Mouse (Mus musculus) bone marrow, adult 2 months (tissue): ENCODE measurements around the gene Acvrl1. TPM values are rescaled to one million over a fixed set of nuclear protein-coding genes. Genes with fewer than 3 reads are reported as not detected.

Source experiments
- H3K27ac ChIP-seq: fragments of 200-500 bp; 2 replicates; pipeline ENCODE4 v1.5.1; 2012; ENCODE audit warnings: low read depth, mild to moderate bottlenecking, control low read depth, inconsistent platforms, low read length; ENCODE audit not compliant: control insufficient read depth, poor library complexity, insufficient read depth
- H3K4me1 ChIP-seq: fragments of 200-500 bp; 2 replicates; pipeline ENCODE4 v1.6.1; 2011; ENCODE audit warnings: low read length; ENCODE audit not compliant: control insufficient read depth, insufficient read depth
- H3K4me3 ChIP-seq: fragments of 200-500 bp; replicated peaks from 2 replicates; pipeline ENCODE3; 2011; ENCODE audit warnings: mild to moderate bottlenecking, low read depth, low read length, control low read depth; ENCODE audit not compliant: control insufficient read depth
- CTCF ChIP-seq: fragments of 200-500 bp; IDR thresholded peaks from 2 replicates; pipeline ENCODE4 v1.5.1; 2011; ENCODE audit warnings: low read length, control low read depth; ENCODE audit not compliant: control insufficient read depth, insufficient read depth
- POLR2A ChIP-seq: fragments of 200-500 bp; IDR thresholded peaks from 2 replicates; pipeline ENCODE4 v1.6.1; 2011; ENCODE audit warnings: low read depth, mild to moderate bottlenecking, control low read depth, low read length, borderline replicate concordance; ENCODE audit not compliant: control insufficient read depth
- WGBS: fragments of 180-500 bp; shearing (Covaris S2); methylation state at CpG from one replicate; pipeline ENCODE4 v1.1.7; 2018; 5-methylcytosine and 5-hydroxymethylcytosine counted together
- polyA plus RNA-seq: library from polyadenylated mRNA; stranded (reverse); fragments of >200 nt; gene quantifications from 2 replicates; pipeline ENCODE4 v1.2.4, GENCODE M21; 2011; ENCODE audit warnings: low replicate concordance; ENCODE audit not compliant: missing spikeins, insufficient read depth, insufficient read length

Gene Acvrl1
- polyA plus RNA-seq, 1 experiment: 21.9 TPM

DNA sequence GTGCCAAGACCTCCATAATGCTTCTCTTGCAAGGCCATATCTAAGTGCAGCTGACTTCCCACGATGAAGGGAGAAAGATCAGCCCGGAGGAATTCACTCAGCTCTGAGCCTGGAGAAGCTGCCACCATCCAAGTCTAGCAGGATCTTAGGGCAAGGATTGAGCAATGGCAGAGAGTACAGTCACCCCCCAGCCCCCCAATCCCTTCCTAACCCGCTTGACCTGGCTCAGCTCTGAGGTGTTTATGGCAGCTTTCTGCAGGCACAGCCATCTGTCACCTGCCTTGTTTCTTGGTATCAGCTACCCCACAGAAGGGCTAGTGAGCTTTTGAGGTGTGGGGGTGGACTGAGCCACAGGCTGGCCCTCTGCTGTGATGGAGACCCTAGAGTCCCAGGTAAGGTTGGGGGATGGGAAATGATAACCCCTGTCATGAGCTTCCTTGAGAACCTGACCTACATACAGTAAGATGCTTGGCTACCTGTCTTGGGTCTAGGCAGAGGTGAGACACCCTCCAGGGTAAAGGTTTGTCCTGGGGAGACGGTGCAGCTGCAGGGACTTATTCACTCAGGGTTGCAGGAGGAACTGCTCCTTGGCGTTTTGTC, 12.7 kb upstream of the Acvrl1 start, which contains the start of gene Ankrd33:
Gene Ankrd33 (plus strand): TSS at position 245 of the 600 bp plus-strand sequence.
- TF ChIP-seq POLR2A (no peak), CTCF (no peak)
- Histone ChIP-seq H3K27ac (no peak within 1 kb of the TSS), H3K4me3 (no peak within 1 kb of the TSS), H3K4me1 (peaks cover 1% of the 10 kb centered on the region; the same call in 1 of the 2 replicates)
- 69% methylated on average over 5 of the region's 5 CpGs for WGBS

DNA sequence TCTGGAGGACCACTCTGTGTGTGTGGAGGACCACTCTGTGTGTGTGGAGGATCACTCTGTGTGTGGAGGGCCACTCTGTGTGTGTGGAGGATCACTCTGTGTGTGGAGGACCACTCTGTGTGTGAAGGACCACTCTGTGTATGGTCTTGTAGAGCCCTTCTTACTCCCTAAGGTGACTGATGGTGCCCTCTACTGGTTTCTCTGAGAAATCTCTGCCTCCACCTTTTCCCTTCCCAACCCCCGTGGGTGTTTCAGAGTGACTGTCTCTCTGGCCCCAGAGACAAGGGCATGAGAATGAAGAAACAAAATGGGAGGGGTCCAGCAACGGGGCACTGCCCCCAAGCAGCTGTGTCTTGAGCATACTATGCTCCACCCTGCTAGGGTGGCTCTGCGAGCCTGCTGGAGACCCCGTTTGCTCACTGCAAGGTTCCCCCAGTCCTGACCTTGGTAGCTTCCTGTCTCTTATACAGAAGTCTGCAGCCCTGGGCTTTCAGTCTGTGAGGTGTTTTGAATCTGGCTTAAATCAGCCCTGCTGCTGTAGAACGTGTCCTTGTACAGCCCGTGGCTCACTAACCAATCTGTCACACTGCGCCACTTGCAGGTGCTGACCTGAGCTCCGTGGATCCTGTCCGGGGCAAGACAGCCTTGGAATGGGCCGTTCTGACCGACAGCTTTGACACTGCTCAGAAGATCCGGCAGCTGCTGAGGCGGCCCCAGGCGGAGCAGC, 9.8 kb upstream of the Acvrl1 start:
- Histone ChIP-seq H3K4me3 (no peak overlapping the region), H3K27ac (no peak overlapping the region), H3K4me1 (no peaks in the 10 kb centered on the region; the same call in 1 of the 2 replicates)
- TF ChIP-seq CTCF: no peak
- TF ChIP-seq POLR2A: no peak
- 69% methylated on average over 14 of the region's 14 CpGs for WGBS

DNA sequence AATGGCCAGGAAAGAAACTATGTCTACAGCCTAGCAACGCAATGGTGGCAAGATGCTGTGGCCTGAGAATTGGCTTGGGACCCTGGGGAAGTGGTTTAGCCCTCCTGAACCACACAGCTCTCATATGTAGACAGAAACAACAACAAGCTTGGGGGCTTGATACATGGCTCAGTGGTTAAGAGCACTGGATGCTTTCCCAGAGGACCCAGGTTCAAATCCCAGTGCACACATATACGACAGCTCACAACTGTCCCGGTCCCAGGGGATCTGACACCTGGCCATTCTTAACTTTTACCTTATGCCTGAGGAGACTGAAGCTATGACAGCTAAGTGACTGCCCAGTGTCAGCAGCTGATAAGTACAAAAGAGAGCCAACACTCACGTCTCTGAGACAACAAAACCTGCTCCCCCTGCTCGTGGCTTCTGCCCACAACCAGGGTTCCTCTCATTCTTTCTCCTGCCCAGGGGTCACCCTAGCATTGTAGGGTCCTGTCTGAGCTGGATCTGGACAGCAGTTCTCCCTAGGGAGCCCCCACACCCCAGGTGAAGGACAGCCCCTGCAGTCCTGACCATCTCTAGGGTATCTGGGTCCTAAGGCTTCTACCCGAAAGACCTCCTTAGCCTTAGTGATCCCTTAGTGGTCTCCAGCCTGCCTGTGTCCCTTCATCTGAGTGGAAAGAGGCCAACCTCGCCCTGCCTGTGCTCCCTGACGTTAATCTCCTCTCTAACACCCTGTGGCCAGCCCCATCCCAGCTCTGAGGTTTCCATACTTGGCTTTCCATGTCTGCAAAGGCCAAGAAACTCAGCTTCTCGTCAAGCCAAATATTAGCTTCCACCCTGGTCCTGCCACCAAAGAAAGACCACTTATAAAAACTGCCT, 6.7 kb upstream of the Acvrl1 start:
- TF ChIP-seq CTCF (no peak), POLR2A (no peak)
- no peaks in the 10 kb centered on the region; the same call in 1 of the 2 replicates for H3K4me1 ChIP-seq
- no peak overlapping the region for H3K4me3 ChIP-seq
- 67% methylated on average over 9 of the region's 9 CpGs for WGBS
- H3K27ac ChIP-seq: no peak overlapping the region

DNA sequence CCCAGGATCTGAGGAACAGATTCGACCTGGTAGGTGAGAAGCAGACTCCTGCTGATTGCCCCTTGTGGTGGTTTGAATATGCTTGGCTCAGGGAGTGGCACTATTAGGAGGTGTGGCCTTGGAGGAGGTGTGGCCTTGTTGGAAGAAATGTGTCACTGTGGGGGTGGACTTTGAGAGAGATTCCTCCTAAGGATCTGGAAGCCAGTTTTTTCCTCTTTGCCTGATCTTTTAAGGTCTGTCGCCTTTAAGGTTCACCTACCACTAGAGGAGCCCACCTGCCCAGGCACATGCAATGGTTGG, 6.1 kb upstream of the Acvrl1 start:
- TF ChIP-seq CTCF (no peak), POLR2A (no peak)
- no peak overlapping the region for H3K4me3 ChIP-seq
- H3K4me1 ChIP-seq: no peaks in the 10 kb centered on the region; the same call in 1 of the 2 replicates
- 55% methylated on average over 2 of the region's 2 CpGs for WGBS
- no peak overlapping the region for H3K27ac ChIP-seq

DNA sequence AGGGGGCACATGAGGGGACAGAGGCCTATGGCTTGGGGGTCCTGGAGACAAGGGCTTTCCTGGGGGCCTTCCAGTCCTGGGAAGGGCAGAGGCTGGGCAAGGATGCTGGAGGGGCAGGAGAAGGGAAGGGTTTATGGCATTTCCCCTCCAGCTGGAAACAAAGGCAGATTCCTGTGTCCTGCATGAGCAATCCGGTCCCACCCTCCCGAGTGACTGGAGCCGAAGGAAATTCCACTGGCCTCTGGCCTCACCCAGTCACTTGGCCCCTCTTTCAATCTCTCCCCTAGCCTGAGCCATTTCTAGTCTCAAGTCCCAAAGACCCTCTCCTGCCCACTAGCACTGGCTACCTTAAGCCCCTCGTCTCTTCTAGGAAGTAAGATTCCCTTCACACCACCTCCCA, 5.1 kb upstream of the Acvrl1 start:
- WGBS: 74% methylated on average over 4 of the region's 4 CpGs
- no peak for TF ChIP-seq CTCF
- TF ChIP-seq POLR2A: no peak
- no peaks in the 10 kb centered on the region; the same call in 1 of the 2 replicates for H3K4me1 ChIP-seq

DNA sequence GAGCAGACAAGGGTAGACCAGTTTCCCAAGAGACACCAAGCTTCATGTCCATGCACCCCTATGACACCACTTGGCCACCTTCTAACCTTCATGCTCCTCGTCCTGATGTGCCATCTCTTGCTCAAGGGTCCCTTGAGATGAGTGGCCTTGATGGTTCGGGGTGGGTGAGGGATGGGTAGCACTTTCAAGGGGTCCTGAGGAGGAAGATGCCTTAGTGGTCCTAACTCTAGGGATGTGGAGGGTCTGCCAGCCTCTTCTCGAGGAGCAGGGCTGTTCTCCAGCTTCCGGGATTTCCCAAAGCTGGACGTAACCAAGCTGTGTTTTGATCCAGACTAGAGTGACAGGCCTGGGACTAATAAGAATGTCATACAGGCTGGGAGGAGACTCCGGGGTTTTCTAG, 2.8 kb upstream of the Acvrl1 start:
- Histone ChIP-seq H3K27ac (no peak overlapping the region), H3K4me3 (no peak overlapping the region), H3K4me1 (no peaks in the 10 kb centered on the region; the same call in 1 of the 2 replicates)
- WGBS: 86% methylated on average over 6 of the region's 6 CpGs
- TF ChIP-seq CTCF: no peak
- TF ChIP-seq POLR2A: no peak

More for the DNA sequence above, 5.1 kb upstream of the Acvrl1 start:
- Histone ChIP-seq H3K27ac (no peak overlapping the region), H3K4me3 (no peak overlapping the region)

DNA sequence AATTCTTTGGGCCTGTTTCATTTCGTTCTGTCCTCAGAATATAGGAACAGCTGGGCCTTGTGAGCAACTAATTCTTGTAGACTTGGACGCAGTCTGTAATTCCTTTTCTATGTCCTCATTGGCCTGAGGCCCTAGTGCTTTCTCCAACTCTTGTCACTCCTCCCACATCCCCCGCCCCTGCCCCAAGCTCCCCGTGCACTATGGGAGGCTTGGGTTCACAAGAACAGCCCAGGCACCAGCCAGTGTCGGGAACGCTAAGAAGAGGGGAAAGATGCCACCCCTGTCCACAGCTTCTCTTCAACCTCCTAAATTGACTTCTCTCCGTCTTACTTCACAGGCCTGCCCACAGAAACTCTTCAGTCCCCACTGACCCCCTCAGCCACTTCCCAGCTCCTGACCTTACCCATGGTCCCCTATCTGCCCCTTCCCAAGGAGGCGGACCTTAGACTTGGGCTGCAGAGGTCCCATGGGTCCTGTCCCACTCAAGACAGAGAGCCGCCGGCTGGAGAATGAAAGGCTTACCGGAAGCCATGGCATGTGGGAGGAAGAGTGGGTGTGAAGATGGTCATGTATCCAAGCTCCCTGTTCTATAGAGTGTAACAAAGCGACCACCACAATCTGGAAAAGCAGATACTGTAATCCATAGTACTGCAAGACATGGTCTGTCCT, 1.3 kb upstream of the Acvrl1 start:
- WGBS: 82% methylated on average over 12 of the region's 12 CpGs
- TF ChIP-seq CTCF (no peak), POLR2A (no peak)
- H3K27ac ChIP-seq: no peak overlapping the region
- H3K4me1 ChIP-seq: no peaks in the 10 kb centered on the region; the same call in 1 of the 2 replicates
- H3K4me3 ChIP-seq: no peak overlapping the region
